Mouse (Mus musculus) liver, embryonic 14.5 days (tissue): Measurements from ENCODE around the gene Syce1.

Source experiments
- CTCF ChIP-seq: IDR thresholded peaks from 2 replicates; pipeline ENCODE4 v1.5.1; 2016; ENCODE audit warnings: antibody characterized with exemption, low read depth, control low read depth
- EP300 ChIP-seq: IDR thresholded peaks from 2 replicates; pipeline ENCODE4 v1.6.1; 2016; ENCODE audit warnings: antibody characterized with exemption, low read depth

- no peak for TF ChIP-seq CTCF
- no peak for TF ChIP-seq EP300
Observed at GRCm38 (mm10) chr7:140821305-140821652, 33.6 kb upstream of the Syce1 start.
